Mouse (Mus musculus) heart, postnatal 0 days (tissue): ENCODE data around the gene Xpo1. TPM values are rescaled to one million over a fixed set of nuclear protein-coding genes. Genes with fewer than 3 reads are reported as not detected.

Experiments
- ATAC-seq: fragments of 200-750 bp; cut with Nextera tagmentation; 2 replicates; pipeline ENCODE4 v1.8.0; 2017; ENCODE audit warnings: low read depth, moderate number of reproducible peaks, moderate library complexity; ENCODE audit not compliant: insufficient read depth
- DNase-seq: peaks from one replicate; pipeline ENCODE4 v3.0.0-alpha.2; 2016; ENCODE audit warnings: low spot score
- H3K27ac ChIP-seq: fragments of 300-500 bp; sonication (generic); 2 replicates; pipeline ENCODE4 v1.5.1; 2014; ENCODE audit warnings: low read depth, mild to moderate bottlenecking
- H3K27me3 ChIP-seq: fragments of 300-500 bp; sonication (generic); 2 replicates; pipeline ENCODE4 v1.6.1; 2014; ENCODE audit warnings: low read length, mixed read lengths; ENCODE audit not compliant: control insufficient read depth, insufficient read depth
- H3K36me3 ChIP-seq: fragments of 300-500 bp; sonication (generic); replicated peaks from 2 replicates; pipeline ENCODE4 v1.6.1; 2014; ENCODE audit warnings: low read length, mixed read lengths; ENCODE audit not compliant: control insufficient read depth, insufficient read depth
- H3K4me1 ChIP-seq: fragments of 300-500 bp; sonication (generic); 2 replicates; pipeline ENCODE4 v1.6.1; 2014; ENCODE audit warnings: antibody characterized with exemption; ENCODE audit not compliant: control insufficient read depth, insufficient read depth
- H3K4me2 ChIP-seq: fragments of 300-500 bp; sonication (generic); 2 replicates; pipeline ENCODE4 v1.6.1; 2014; ENCODE audit warnings: low read depth, mild to moderate bottlenecking, low read length, moderate library complexity
- H3K4me3 ChIP-seq: fragments of 300-500 bp; sonication (generic); 2 replicates; pipeline ENCODE4 v1.5.1; 2014; ENCODE audit warnings: low read depth, low read length
- H3K9ac ChIP-seq: fragments of 300-500 bp; sonication (generic); replicated peaks from 2 replicates; pipeline ENCODE4 v1.6.1; 2014; ENCODE audit warnings: low read depth, low read length, mixed read lengths
- H3K9me3 ChIP-seq: fragments of 300-500 bp; sonication (generic); replicated peaks from 2 replicates; pipeline ENCODE4 v1.6.1; 2016; ENCODE audit warnings: low read length; ENCODE audit not compliant: control insufficient read depth
- CTCF ChIP-seq: IDR thresholded peaks from 2 replicates; pipeline ENCODE4 v1.5.1; 2016; ENCODE audit warnings: antibody characterized with exemption, control low read depth, low read depth
- EP300 ChIP-seq: IDR thresholded peaks from 2 replicates; pipeline ENCODE4 v1.6.1; 2016; ENCODE audit warnings: antibody characterized with exemption, low read depth
- WGBS: fragments of 180-500 bp; shearing (Covaris S2); extraction: QIAGEN DNeasy Blood & Tissue Kit; methylation state at CpG from one replicate; pipeline ENCODE4 v1.1.7; 2014; 5-methylcytosine and 5-hydroxymethylcytosine counted together
- polyA plus RNA-seq: library from polyadenylated mRNA; unstranded; fragments of >200 nt; fragmentation: Nextera tagmentation; extraction: Ambion mirVana; gene quantifications from 2 replicates; pipeline ENCODE4 v1.2.1, GENCODE M21; 2015
- total RNA-seq: library from RNA; depleted of rRNA; stranded (reverse); fragments of >200 nt; gene quantifications from 2 replicates; pipeline ENCODE4 v1.2.3, GENCODE M21; 2014; ENCODE audit warnings: low replicate concordance

Gene Xpo1
- total and polyA plus RNA-seq, 2 experiments from 2014 or later, result 21.2 to 38.4 TPM

- no peak overlapping the region for H3K9ac ChIP-seq
- DNase-seq (no peak), ATAC-seq (no peak)
- H3K36me3 ChIP-seq, result no peaks in the 10 kb centered on the region
- no peak overlapping the region for H3K27ac ChIP-seq
- 86% methylated on average over 4 of the region's 4 CpGs for WGBS
- H3K27me3 ChIP-seq, result no peaks in the 10 kb centered on the region
- no peaks in the 10 kb centered on the region for H3K9me3 ChIP-seq
- H3K4me3 ChIP-seq, result no peak overlapping the region
- H3K4me2 ChIP-seq, result no peak overlapping the region
- H3K4me1 ChIP-seq, result peaks cover 12% of the 10 kb centered on the region
- TF ChIP-seq EP300 (no peak), CTCF (no peak)
Measured at GRCm38 (mm10) chr11:23253931-23254330, 1.9 kb upstream of the Xpo1 start.

GRCm38 (mm10) chr11:23254548-23254947 is 1.3 kb upstream of the Xpo1 start:
- Histone ChIP-seq H3K36me3 (no peaks in the 10 kb centered on the region), H3K27ac (peak overlapping the region; percentile 83), H3K4me1 (peaks cover 17% of the 10 kb centered on the region), H3K4me2 (peak overlapping the region; percentile 63), H3K27me3 (no peaks in the 10 kb centered on the region), H3K4me3 (peak overlapping the region; percentile 91), H3K9me3 (no peaks in the 10 kb centered on the region), H3K9ac (peak overlapping the region; percentile 55; the same call in 1 of the 2 replicates)
- WGBS, result 85% methylated on average over 4 of the region's 4 CpGs
- DNase-seq (no peak), ATAC-seq (no peak)
- TF ChIP-seq CTCF, result no peak
- TF ChIP-seq EP300, result no peak

- 2% methylated on average over 24 of the region's 24 CpGs for WGBS
- DNase-seq, result no peak
- H3K27ac ChIP-seq, result peak overlapping the region; percentile 83
- ATAC-seq, result peak; percentile 3; the same call in 1 of the 2 replicates
- no peaks in the 10 kb centered on the region for H3K9me3 ChIP-seq
- no peaks in the 10 kb centered on the region for H3K27me3 ChIP-seq
- no peaks in the 10 kb centered on the region for H3K36me3 ChIP-seq
- peak overlapping the region; percentile 63 for H3K4me2 ChIP-seq
- peak overlapping the region; percentile 55 for H3K9ac ChIP-seq
- no peak for TF ChIP-seq CTCF
- TF ChIP-seq EP300, result no peak
- H3K4me3 ChIP-seq, result peak overlapping the region; percentile 91
- H3K4me1 ChIP-seq, result peaks cover 17% of the 10 kb centered on the region
Measured at GRCm38 (mm10) chr11:23255053-23255426, 801 bp upstream of the Xpo1 start.

GRCm38 (mm10) chr11:23256194-23256802 is 457 bp downstream of the Xpo1 start:
- H3K27ac ChIP-seq, result peak overlapping the region; percentile 99
- peak overlapping the region; percentile 96 for H3K9ac ChIP-seq
- no peaks in the 10 kb centered on the region for H3K27me3 ChIP-seq
- under 1% methylated on average over 48 of the region's 51 CpGs for WGBS
- no peaks in the 10 kb centered on the region for H3K9me3 ChIP-seq
- no peak for TF ChIP-seq CTCF
- no peak for TF ChIP-seq EP300
- H3K4me2 ChIP-seq, result peak overlapping the region; percentile 86
- DNase-seq (peak; percentile 16), ATAC-seq (peak; percentile 3)
- peaks cover 17% of the 10 kb centered on the region for H3K4me1 ChIP-seq
- H3K36me3 ChIP-seq, result no peaks in the 10 kb centered on the region
- peak overlapping the region; percentile 91 for H3K4me3 ChIP-seq

- H3K27ac ChIP-seq, result peak overlapping the region; percentile 99
- H3K4me2 ChIP-seq, result peak overlapping the region; percentile 86
- peak overlapping the region; percentile 91 for H3K4me3 ChIP-seq
- no peaks in the 10 kb centered on the region for H3K27me3 ChIP-seq
- ATAC-seq, result peak; percentile 30
- H3K36me3 ChIP-seq, result peaks cover 4% of the 10 kb centered on the region; the same call in 1 of the 2 replicates
- WGBS, result under 1% methylated on average over 48 of the region's 48 CpGs
- DNase-seq, result peak; percentile 90
- TF ChIP-seq EP300 (no peak), CTCF (peak; percentile 21)
- H3K9me3 ChIP-seq, result no peaks in the 10 kb centered on the region
- H3K4me1 ChIP-seq, result peaks cover 17% of the 10 kb centered on the region
- H3K9ac ChIP-seq, result peak overlapping the region; percentile 96
Measured at GRCm38 (mm10) chr11:23256803-23257704, 1.2 kb downstream of the Xpo1 start.
